Mouse (Mus musculus) layer of hippocampus, postnatal 25 days (tissue): ENCODE data around the gene Gtf2f2. TPM values are rescaled to one million over a fixed set of nuclear protein-coding genes. Genes with fewer than 3 reads are reported as not detected.
A peak's percentile ranks its signal among the peaks of the same experiment; 100 is the strongest.
"Not testable (repeated sequence)": the region's sequence is repeated elsewhere in the genome, so short reads cannot be mapped to it uniquely, and the experiment has no call there.

Source experiments
- DNase-seq, 2 experiments: peaks; one replicate each; pipeline ENCODE4 v3.0.0; 2022; ENCODE audit warnings: mixed read lengths in 2 of 2, low spot score in 1 of 2; ENCODE audit errors: extremely low spot score in 1 of 2
- total RNA-seq, 2 experiments: library from RNA; stranded (reverse); gene quantifications; 2 replicates each; pipeline ENCODE4 v1.2.3; 2021

Gtf2f2 gene
- total RNA-seq, 2 experiments from 2014 or later: 19.7 to 23.3 TPM

- DNase-seq: not testable (repeated sequence)
These were observed 81.0 kb downstream of the Gtf2f2 start for GRCm38 (mm10) chr14:75929713-75930112.

- DNase-seq: no peak
These were observed 87.2 kb downstream of the Gtf2f2 start for GRCm38 (mm10) chr14:75923314-75924052.

GRCm38 (mm10) chr14:75912665-75913064 lies 98.0 kb downstream of the Gtf2f2 start:
- no peak for DNase-seq

GRCm38 (mm10) chr14:75911968-75912367 lies 98.7 kb downstream of the Gtf2f2 start:
- DNase-seq: no peak

- no peak for DNase-seq
These were observed 103.7 kb downstream of the Gtf2f2 start for GRCm38 (mm10) chr14:75906931-75907330.

- DNase-seq: no peak
These were observed 105.7 kb downstream of the Gtf2f2 start for GRCm38 (mm10) chr14:75904972-75905371.

GRCm38 (mm10) chr14:75903131-75903530 lies 107.5 kb downstream of the Gtf2f2 start:
- DNase-seq: no peak

GRCm38 (mm10) chr14:75902013-75902412 lies 108.7 kb downstream of the Gtf2f2 start:
- no peak for DNase-seq

- no peak for DNase-seq
These were observed 109.7 kb downstream of the Gtf2f2 start for GRCm38 (mm10) chr14:75900793-75901499.

GRCm38 (mm10) chr14:75899566-75899965 lies 111.1 kb downstream of the Gtf2f2 start:
- DNase-seq: peak; percentile 75 to 96

GRCm38 (mm10) chr14:75892118-75892517 lies 118.5 kb downstream of the Gtf2f2 start:
- DNase-seq: peak in 1 of 2 experiments; percentile 42

- DNase-seq: no peak
These were observed 126.8 kb downstream of the Gtf2f2 start for GRCm38 (mm10) chr14:75883873-75884272.

GRCm38 (mm10) chr14:75883330-75883729 lies 127.3 kb downstream of the Gtf2f2 start:
- no peak for DNase-seq

GRCm38 (mm10) chr14:75881856-75882255 lies 128.8 kb downstream of the Gtf2f2 start:
- no peak for DNase-seq

- no peak for DNase-seq
These were observed 131.7 kb downstream of the Gtf2f2 start for GRCm38 (mm10) chr14:75878980-75879379.

GRCm38 (mm10) chr14:75877297-75877696 lies 133.4 kb downstream of the Gtf2f2 start:
- no peak for DNase-seq

GRCm38 (mm10) chr14:75876320-75877043 lies 134.2 kb downstream of the Gtf2f2 start:
- peak; percentile 72 to 94 for DNase-seq

GRCm38 (mm10) chr14:75873612-75874011 lies 137.1 kb downstream of the Gtf2f2 start:
- DNase-seq: no peak

- DNase-seq: no peak
These were observed 138.9 kb downstream of the Gtf2f2 start for GRCm38 (mm10) chr14:75871750-75872149.

- DNase-seq: no peak
These were observed 139.6 kb downstream of the Gtf2f2 start for GRCm38 (mm10) chr14:75871111-75871510.

GRCm38 (mm10) chr14:75870631-75871030 lies 140.0 kb downstream of the Gtf2f2 start:
- DNase-seq: no peak
